Mouse (Mus musculus) spleen, adult 2 months (tissue): ENCODE results near the gene Hoxb6. TPM values are rescaled to one million over a fixed set of nuclear protein-coding genes. Genes with fewer than 3 reads are reported as not detected.

Experiments used
- DNase-seq, 2 experiments: peaks; one replicate each; pipeline versions ENCODE4 v3.0.0 to v3.0.0-alpha.2; 2012 to 2021; ENCODE audit warnings: low spot score in 2 of 2, low read depth in 1 of 2
- H3K27ac ChIP-seq: fragments of 200-500 bp; 2 replicates; pipeline ENCODE4 v1.5.1; 2012; ENCODE audit warnings: low read length, inconsistent platforms; ENCODE audit not compliant: insufficient read depth
- H3K27me3 ChIP-seq: fragments of 200-500 bp; 2 replicates; pipeline ENCODE4 v1.6.1; 2012; ENCODE audit warnings: mild to moderate bottlenecking, moderate library complexity, low read length, inconsistent platforms; ENCODE audit not compliant: control insufficient read depth, insufficient read depth
- H3K36me3 ChIP-seq: fragments of 200-500 bp; 2 replicates; pipeline ENCODE4 v1.6.1; 2012; ENCODE audit warnings: mild to moderate bottlenecking, low read length, inconsistent platforms; ENCODE audit not compliant: control insufficient read depth, insufficient read depth
- H3K4me1 ChIP-seq: fragments of 200-500 bp; 2 replicates; pipeline ENCODE4 v1.6.1; 2011; ENCODE audit warnings: inconsistent platforms; ENCODE audit not compliant: control insufficient read depth, insufficient read depth, insufficient read length
- H3K4me3 ChIP-seq: fragments of 200-500 bp; 2 replicates; pipeline ENCODE4 v1.5.1; 2011; ENCODE audit warnings: mild to moderate bottlenecking, inconsistent platforms; ENCODE audit not compliant: insufficient read depth, insufficient read length; ENCODE audit errors: extremely low read depth
- CTCF ChIP-seq: fragments of 200-500 bp; IDR thresholded peaks from 2 replicates; pipeline ENCODE4 v1.5.1; 2011; ENCODE audit warnings: mild to moderate bottlenecking, inconsistent platforms; ENCODE audit not compliant: insufficient read depth, insufficient read length, insufficient replicate concordance; ENCODE audit errors: extremely low read depth
- POLR2A ChIP-seq: fragments of 200-500 bp; IDR thresholded peaks from 2 replicates; pipeline ENCODE4 v1.6.1; 2011; ENCODE audit warnings: low read depth, low read length, inconsistent platforms
- WGBS: fragments of 180-500 bp; shearing (Covaris S2); methylation state at CpG from one replicate; pipeline ENCODE4 v1.1.7; 2018; 5-methylcytosine and 5-hydroxymethylcytosine counted together
- polyA plus RNA-seq: library from polyadenylated mRNA; depleted of rRNA; stranded (reverse); fragments of >200 nt; gene quantifications from 2 replicates; pipeline ENCODE4 v1.2.3, GENCODE M21; 2012

Gene Hoxb6
- polyA plus RNA-seq, 1 experiment = 1.3 TPM

GRCm38 (mm10) chr11:96328605-96329004 lies 36.3 kb downstream of the Hoxb6 start:
- TF ChIP-seq CTCF (no peak), POLR2A (no peak)
- WGBS = 88% methylated on average over 8 of the region's 8 CpGs
- Histone ChIP-seq H3K36me3 (no peaks in the 10 kb centered on the region), H3K27me3 (no peaks in the 10 kb centered on the region), H3K4me1 (no peaks in the 10 kb centered on the region), H3K27ac (no peak overlapping the region), H3K4me3 (no peak overlapping the region)
- no peak for DNase-seq

GRCm38 (mm10) chr11:96332105-96332504 lies 39.8 kb downstream of the Hoxb6 start:
- H3K4me3 ChIP-seq = no peak overlapping the region
- H3K27me3 ChIP-seq = no peaks in the 10 kb centered on the region; the same call in 1 of the 2 replicates
- 56% methylated on average over 8 of the region's 8 CpGs for WGBS
- H3K36me3 ChIP-seq = no peaks in the 10 kb centered on the region
- TF ChIP-seq CTCF (no peak), POLR2A (no peak)
- DNase-seq = no peak
- H3K27ac ChIP-seq = no peak overlapping the region; the same call in 1 of the 2 replicates
- H3K4me1 ChIP-seq = no peaks in the 10 kb centered on the region

GRCm38 (mm10) chr11:96332618-96333032 lies 40.3 kb downstream of the Hoxb6 start:
- Histone ChIP-seq H3K27ac (no peak overlapping the region), H3K27me3 (no peaks in the 10 kb centered on the region; the same call in 1 of the 2 replicates), H3K36me3 (no peaks in the 10 kb centered on the region), H3K4me1 (no peaks in the 10 kb centered on the region), H3K4me3 (no peak overlapping the region; the same call in 1 of the 2 replicates)
- TF ChIP-seq POLR2A (no peak), CTCF (no peak)
- no peak for DNase-seq
- WGBS = 78% methylated on average over 35 of the region's 35 CpGs

- Histone ChIP-seq H3K36me3 (no peaks in the 10 kb centered on the region), H3K4me1 (no peaks in the 10 kb centered on the region), H3K27me3 (no peaks in the 10 kb centered on the region; the same call in 1 of the 2 replicates), H3K27ac (no peak overlapping the region), H3K4me3 (no peak overlapping the region)
- TF ChIP-seq POLR2A = no peak
- TF ChIP-seq CTCF = no peak
- no peak for DNase-seq
- WGBS = 82% methylated on average over 17 of the region's 17 CpGs
These were observed 41.1 kb downstream of the Hoxb6 start for GRCm38 (mm10) chr11:96333241-96334001.

- Histone ChIP-seq H3K36me3 (no peaks in the 10 kb centered on the region), H3K27me3 (no peaks in the 10 kb centered on the region; the same call in none of the 2 replicates), H3K27ac (no peak overlapping the region), H3K4me1 (no peaks in the 10 kb centered on the region), H3K4me3 (no peak overlapping the region)
- no peak for TF ChIP-seq CTCF
- TF ChIP-seq POLR2A = no peak
- WGBS = 64% methylated on average over 2 of the region's 2 CpGs
- DNase-seq = no peak
These were observed 41.7 kb downstream of the Hoxb6 start for GRCm38 (mm10) chr11:96334002-96334364.

- H3K4me1 ChIP-seq = no peaks in the 10 kb centered on the region
- H3K27ac ChIP-seq = no peak overlapping the region
- H3K27me3 ChIP-seq = no peaks in the 10 kb centered on the region; the same call in none of the 2 replicates
- H3K4me3 ChIP-seq = no peak overlapping the region
- no peaks in the 10 kb centered on the region for H3K36me3 ChIP-seq
- DNase-seq = no peak
- WGBS = 84% methylated on average over 3 of the region's 3 CpGs
- TF ChIP-seq CTCF (no peak), POLR2A (no peak)
These were observed 42.7 kb downstream of the Hoxb6 start for GRCm38 (mm10) chr11:96334998-96335397.

GRCm38 (mm10) chr11:96336597-96336996 lies 44.3 kb downstream of the Hoxb6 start:
- H3K27me3 ChIP-seq = peaks cover 5% of the 10 kb centered on the region
- no peak for TF ChIP-seq POLR2A
- TF ChIP-seq CTCF = no peak
- WGBS = 77% methylated on average over 2 of the region's 2 CpGs
- H3K4me1 ChIP-seq = peaks cover 6% of the 10 kb centered on the region; the same call in 1 of the 2 replicates
- H3K36me3 ChIP-seq = no peaks in the 10 kb centered on the region
- DNase-seq = no peak
- H3K4me3 ChIP-seq = no peak overlapping the region
- H3K27ac ChIP-seq = no peak overlapping the region; the same call in 1 of the 2 replicates
